Mouse (Mus musculus) forebrain, embryonic 11.5 days (tissue): ENCODE measurements around the gene Ccin. TPM values are rescaled to one million over a fixed set of nuclear protein-coding genes. Genes with fewer than 3 reads are reported as not detected.
A peak's percentile ranks its signal among the peaks of the same experiment; 100 is the strongest.

Experiments used
- ATAC-seq: fragments of 200-750 bp; cut with Nextera tagmentation; replicated peaks from 2 replicates; pipeline ENCODE4 v1.8.0; 2017; ENCODE audit warnings: moderate TSS enrichment; ENCODE audit not compliant: low FRiP score
- DNase-seq: peaks from one replicate; pipeline ENCODE4 v3.0.0-alpha.2; 2017; ENCODE audit warnings: low spot score
- H3K27ac ChIP-seq: fragments of 300-500 bp; sonication (generic); 2 replicates; pipeline ENCODE4 v1.5.1; 2014; ENCODE audit warnings: low read depth, low read length
- H3K27me3 ChIP-seq: fragments of 300-500 bp; sonication (generic); 2 replicates; pipeline ENCODE4 v1.6.1; 2014; ENCODE audit warnings: mild to moderate bottlenecking, low read length, mixed read lengths; ENCODE audit not compliant: control insufficient read depth, insufficient read depth
- H3K36me3 ChIP-seq: fragments of 300-500 bp; sonication (generic); 2 replicates; pipeline ENCODE4 v1.6.1; 2014; ENCODE audit warnings: mild to moderate bottlenecking, low read length, moderate library complexity, mixed read lengths; ENCODE audit not compliant: control insufficient read depth, insufficient read depth
- H3K4me1 ChIP-seq: fragments of 300-500 bp; sonication (generic); replicated peaks from 2 replicates; pipeline ENCODE4 v1.6.1; 2014; ENCODE audit warnings: low read length, mixed read lengths; ENCODE audit not compliant: control insufficient read depth, insufficient read depth
- H3K4me2 ChIP-seq: fragments of 300-500 bp; sonication (generic); 2 replicates; pipeline ENCODE4 v1.6.1; 2014; ENCODE audit warnings: low read depth, mild to moderate bottlenecking, low read length, moderate library complexity, mixed read lengths; ENCODE audit not compliant: severe bottlenecking
- H3K4me3 ChIP-seq: fragments of 300-500 bp; sonication (generic); 2 replicates; pipeline ENCODE4 v1.5.1; 2014; ENCODE audit warnings: low read depth, low read length
- H3K9ac ChIP-seq: fragments of 300-500 bp; sonication (generic); 2 replicates; pipeline ENCODE4 v1.6.1; 2014; ENCODE audit warnings: low read length
- H3K9me3 ChIP-seq: fragments of 300-500 bp; sonication (generic); 2 replicates; pipeline ENCODE4 v1.6.1; 2016; ENCODE audit warnings: low read length, mixed read lengths; ENCODE audit not compliant: control insufficient read depth
- WGBS: fragments of 180-500 bp; shearing (Covaris S2); extraction: QIAGEN DNeasy Blood & Tissue Kit; methylation state at CpG from one replicate; pipeline ENCODE4 v1.1.7; 2014; 5-methylcytosine and 5-hydroxymethylcytosine counted together
- polyA plus RNA-seq: library from polyadenylated mRNA; unstranded; fragments of >200 nt; fragmentation: Nextera tagmentation; extraction: Ambion mirVana; gene quantifications from 2 replicates; pipeline ENCODE4 v1.2.1, GENCODE M21; 2014

The Ccin gene
- polyA plus RNA-seq, 1 experiment from 2014 or later, result not detected

GRCm38 (mm10) chr4:43971541-43972136, 11.6 kb upstream of the Ccin start:
- no peak overlapping the region for H3K4me3 ChIP-seq
- H3K4me2 ChIP-seq, result no peak overlapping the region; the same call in 1 of the 2 replicates
- WGBS, result 63% methylated on average over 9 of the region's 9 CpGs
- peak overlapping the region; percentile 31; the same call in 1 of the 2 replicates for H3K27ac ChIP-seq
- H3K27me3 ChIP-seq, result no peaks in the 10 kb centered on the region
- peaks cover 7% of the 10 kb centered on the region for H3K4me1 ChIP-seq
- no peak for ATAC-seq
- no peaks in the 10 kb centered on the region for H3K9me3 ChIP-seq
- no peaks in the 10 kb centered on the region for H3K36me3 ChIP-seq
- DNase-seq, result no peak
- H3K9ac ChIP-seq, result no peak overlapping the region

DNA sequence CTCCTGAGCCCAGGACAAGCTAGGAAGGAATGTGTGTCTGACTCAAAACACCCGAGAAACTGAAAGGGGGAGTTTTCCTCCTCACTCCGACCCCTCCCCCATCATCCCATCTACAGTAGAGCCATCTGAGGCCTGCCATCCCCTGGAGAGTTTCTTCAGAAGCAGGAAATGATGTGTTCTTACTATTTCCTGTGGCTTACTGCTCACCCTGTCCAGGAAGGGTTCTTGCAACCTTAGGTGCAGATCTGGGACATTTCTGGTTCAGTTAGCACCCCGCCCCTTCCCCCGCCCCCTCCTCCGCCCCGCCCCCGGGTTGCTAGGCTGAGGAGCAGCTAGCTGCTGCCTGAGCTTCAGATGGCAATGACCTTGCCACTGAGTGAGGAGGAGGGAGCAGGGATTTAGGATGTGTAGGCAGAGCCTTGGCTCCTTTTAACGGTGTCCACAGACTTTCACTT, 11.1 kb upstream of the Ccin start:
- H3K9ac ChIP-seq, result no peak overlapping the region
- 5% methylated on average over 8 of the region's 8 CpGs for WGBS
- H3K4me3 ChIP-seq, result no peak overlapping the region
- H3K4me2 ChIP-seq, result peak overlapping the region; percentile 3; the same call in 1 of the 2 replicates
- no peaks in the 10 kb centered on the region for H3K36me3 ChIP-seq
- peaks cover 7% of the 10 kb centered on the region for H3K4me1 ChIP-seq
- H3K9me3 ChIP-seq, result no peaks in the 10 kb centered on the region
- H3K27me3 ChIP-seq, result no peaks in the 10 kb centered on the region
- ATAC-seq (peak; percentile 64; the same call in 1 of the 2 replicates), DNase-seq (peak; percentile 81)
- 0 out of 2 replicates have a peak overlapping the region, but pooled peaks have one; percentile 31 for H3K27ac ChIP-seq

GRCm38 (mm10) chr4:43973526-43973981, 9.7 kb upstream of the Ccin start:
- DNase-seq (no peak), ATAC-seq (no peak)
- Histone ChIP-seq H3K4me1 (peaks cover 12% of the 10 kb centered on the region), H3K27me3 (no peaks in the 10 kb centered on the region), H3K27ac (no peak overlapping the region), H3K9me3 (no peaks in the 10 kb centered on the region), H3K4me2 (no peak overlapping the region), H3K4me3 (no peak overlapping the region), H3K9ac (no peak overlapping the region), H3K36me3 (no peaks in the 10 kb centered on the region)
- WGBS, result 60% methylated on average over 4 of the region's 4 CpGs

GRCm38 (mm10) chr4:43974914-43975616, 8.2 kb upstream of the Ccin start:
- WGBS, result 87% methylated on average over 10 of the region's 10 CpGs
- ATAC-seq (no peak), DNase-seq (no peak)
- Histone ChIP-seq H3K4me3 (no peak overlapping the region), H3K9me3 (no peaks in the 10 kb centered on the region), H3K27ac (no peak overlapping the region), H3K36me3 (no peaks in the 10 kb centered on the region), H3K4me1 (peaks cover 14% of the 10 kb centered on the region), H3K27me3 (peaks cover 3% of the 10 kb centered on the region; the same call in 1 of the 2 replicates), H3K4me2 (no peak overlapping the region), H3K9ac (no peak overlapping the region)

DNA sequence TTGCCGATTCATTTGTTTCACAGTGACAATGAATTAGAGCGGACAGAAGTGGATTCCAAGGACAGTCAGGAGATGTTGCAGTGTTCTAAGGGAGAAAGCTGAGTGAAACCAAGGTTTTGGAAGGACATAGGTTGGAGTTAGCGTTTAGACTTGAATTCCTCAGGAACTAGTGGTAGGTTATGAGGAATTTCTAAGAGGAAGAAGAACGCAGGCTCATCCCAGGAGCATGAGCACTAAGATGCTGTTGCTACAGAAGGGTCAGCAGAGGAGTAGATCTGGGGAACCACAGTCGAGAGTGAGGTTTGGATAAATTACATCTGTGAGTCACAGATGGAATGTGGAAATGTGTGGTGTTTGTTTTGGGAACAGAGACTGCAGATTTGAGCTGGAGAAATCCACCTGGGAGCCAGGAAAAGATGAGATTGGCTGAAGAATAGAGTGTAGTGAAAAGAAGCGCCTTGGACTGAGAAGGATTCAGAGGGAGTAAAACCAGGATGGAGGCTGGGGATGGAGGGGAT, 7.0 kb upstream of the Ccin start:
- Histone ChIP-seq H3K9ac (no peak overlapping the region), H3K4me3 (no peak overlapping the region), H3K9me3 (no peaks in the 10 kb centered on the region), H3K27me3 (peaks cover 3% of the 10 kb centered on the region; the same call in 1 of the 2 replicates), H3K4me1 (peaks cover 14% of the 10 kb centered on the region), H3K27ac (no peak overlapping the region), H3K36me3 (no peaks in the 10 kb centered on the region), H3K4me2 (no peak overlapping the region)
- WGBS, result 85% methylated on average over 6 of the region's 6 CpGs
- DNase-seq, result no peak
- no peak for ATAC-seq

DNA sequence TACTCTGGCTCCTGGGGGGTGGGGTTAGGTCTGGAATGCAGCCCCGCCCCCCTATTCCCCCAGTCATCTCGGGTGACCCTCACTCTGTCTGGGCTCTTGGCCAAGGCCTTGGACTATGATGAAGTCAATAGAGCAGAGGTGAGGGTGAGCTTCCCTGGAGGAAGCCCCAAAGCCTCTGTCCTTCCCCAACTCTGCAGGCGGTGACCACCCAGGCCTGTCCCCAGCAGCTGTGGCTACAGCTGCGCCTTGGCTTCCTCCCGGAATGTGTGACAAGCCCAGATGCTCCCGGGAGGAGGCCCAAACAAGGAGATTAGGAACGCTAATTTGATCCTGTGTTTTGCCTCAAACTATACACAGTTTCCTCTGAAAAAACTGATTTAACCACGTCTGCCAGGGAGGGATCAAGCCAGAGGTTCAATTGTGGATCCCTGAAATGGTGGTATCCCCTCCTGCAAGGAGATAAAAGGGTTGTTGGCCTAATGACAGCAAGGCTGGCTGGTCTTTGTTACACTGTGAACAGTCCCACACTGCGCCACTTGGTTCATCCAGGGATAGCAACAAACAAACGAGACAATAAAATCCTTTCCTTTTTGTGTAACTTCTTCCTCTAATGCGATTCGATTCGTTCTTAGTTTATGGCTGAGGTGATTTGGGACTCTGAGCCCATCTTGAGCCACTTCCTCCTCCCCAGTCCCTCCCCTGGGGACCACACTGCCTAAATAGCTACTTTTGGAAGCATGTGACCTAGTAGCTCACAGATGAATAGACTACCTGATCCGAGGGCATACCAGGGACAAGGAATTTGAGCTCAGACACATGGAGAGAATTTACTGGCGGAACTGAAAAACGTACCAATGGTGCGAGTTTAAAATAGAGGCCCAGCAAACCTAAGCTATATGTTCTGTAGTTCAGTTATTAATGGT, 4.5 kb upstream of the Ccin start:
- Histone ChIP-seq H3K27ac (no peak overlapping the region; the same call in 1 of the 2 replicates), H3K36me3 (no peaks in the 10 kb centered on the region), H3K9me3 (no peaks in the 10 kb centered on the region), H3K9ac (no peak overlapping the region), H3K4me1 (peaks cover 7% of the 10 kb centered on the region; the same call in 1 of the 2 replicates), H3K4me2 (no peak overlapping the region), H3K4me3 (no peak overlapping the region), H3K27me3 (peaks cover 3% of the 10 kb centered on the region; the same call in 1 of the 2 replicates)
- DNase-seq, result peak; percentile 58
- ATAC-seq, result 0 out of 2 replicates have a peak, but pooled peaks have one; percentile 43
- WGBS, result 13% methylated on average over 17 of the region's 17 CpGs

DNA sequence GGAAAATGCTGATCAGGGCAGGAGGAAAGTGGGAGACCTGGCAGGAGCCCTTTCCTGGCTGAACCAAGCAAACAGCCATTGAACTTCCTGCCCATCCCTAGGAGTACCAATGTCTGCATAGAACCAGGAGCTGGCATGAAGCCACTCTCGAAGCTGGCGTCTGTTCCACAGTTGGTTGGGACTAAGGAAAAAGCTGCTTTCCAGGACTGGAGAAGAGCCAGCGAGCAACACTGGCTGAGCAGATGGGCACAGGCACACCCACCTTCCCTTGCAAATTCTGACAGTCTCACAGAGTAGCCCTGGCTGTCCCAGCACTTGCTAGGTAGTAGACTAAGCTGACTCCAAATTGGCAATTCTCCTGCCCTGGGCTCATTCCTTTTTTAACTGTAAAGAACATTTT, 3.5 kb upstream of the Ccin start:
- H3K4me3 ChIP-seq, result no peak overlapping the region
- WGBS, result 80% methylated on average over 3 of the region's 3 CpGs
- ATAC-seq, result no peak
- no peak overlapping the region for H3K27ac ChIP-seq
- no peak overlapping the region for H3K9ac ChIP-seq
- H3K27me3 ChIP-seq, result peaks cover 3% of the 10 kb centered on the region; the same call in 1 of the 2 replicates
- no peak overlapping the region for H3K4me2 ChIP-seq
- peaks cover 7% of the 10 kb centered on the region; the same call in 1 of the 2 replicates for H3K4me1 ChIP-seq
- H3K9me3 ChIP-seq, result no peaks in the 10 kb centered on the region
- DNase-seq, result peak; percentile 39
- no peaks in the 10 kb centered on the region for H3K36me3 ChIP-seq

- ATAC-seq, result no peak
- 91% methylated on average over 4 of the region's 4 CpGs for WGBS
- Histone ChIP-seq H3K27ac (no peak overlapping the region), H3K27me3 (peaks cover 3% of the 10 kb centered on the region; the same call in 1 of the 2 replicates), H3K36me3 (no peaks in the 10 kb centered on the region), H3K9ac (no peak overlapping the region), H3K4me2 (no peak overlapping the region), H3K9me3 (no peaks in the 10 kb centered on the region), H3K4me1 (peaks cover 7% of the 10 kb centered on the region; the same call in 1 of the 2 replicates), H3K4me3 (no peak overlapping the region)
- no peak for DNase-seq
These were observed 3.0 kb upstream of the Ccin start for GRCm38 (mm10) chr4:43980236-43980635.
